Mouse (Mus musculus) mature B cell (primary cell): Measurements from ENCODE around the gene Tsx.

Experiments used
- in situ Hi-C: fragments of 300-500 bp; cut with MboI; formaldehyde crosslinking; loops from 2 replicates; pipeline ENCODE4 v1.14.3; 2019

The Tsx gene

GRCm38 (mm10) chrX:103414167-103414566 lies at the start of gene Tsx:
TSS of gene Tsx (plus strand) at chrX:103414467.
- in situ Hi-C loops = no loop called here

DNA sequence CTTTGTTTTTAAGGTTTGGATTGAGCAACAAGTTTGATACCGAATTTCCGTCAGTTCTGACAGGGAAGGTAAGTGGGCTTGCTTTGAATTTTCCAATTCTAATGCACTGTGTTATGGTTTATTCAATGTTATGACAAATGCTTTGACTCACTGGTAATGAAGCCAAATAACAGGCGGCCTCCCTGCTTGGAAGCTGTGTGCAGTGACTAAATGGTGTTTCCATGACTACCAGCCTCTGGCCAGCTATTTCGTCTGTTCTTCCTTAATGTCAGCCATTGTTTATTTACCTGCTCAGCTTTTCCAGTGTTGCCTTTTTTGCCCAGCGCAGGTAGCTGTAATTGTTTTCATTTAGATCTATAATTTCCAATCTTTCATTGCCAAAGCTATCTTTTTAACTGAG lies 48.1 kb upstream of the Tsx start:
- in situ Hi-C loops = loop anchor here (25.0 kb wide), 1 partner anchor 104 kb away; no protein-coding TSS in a partner anchor

GRCm38 (mm10) chrX:103368650-103369049 lies 45.6 kb upstream of the Tsx start:
- in situ Hi-C loops = loop anchor here (25.0 kb wide), 1 partner anchor 106 kb away; no protein-coding TSS in a partner anchor

DNA sequence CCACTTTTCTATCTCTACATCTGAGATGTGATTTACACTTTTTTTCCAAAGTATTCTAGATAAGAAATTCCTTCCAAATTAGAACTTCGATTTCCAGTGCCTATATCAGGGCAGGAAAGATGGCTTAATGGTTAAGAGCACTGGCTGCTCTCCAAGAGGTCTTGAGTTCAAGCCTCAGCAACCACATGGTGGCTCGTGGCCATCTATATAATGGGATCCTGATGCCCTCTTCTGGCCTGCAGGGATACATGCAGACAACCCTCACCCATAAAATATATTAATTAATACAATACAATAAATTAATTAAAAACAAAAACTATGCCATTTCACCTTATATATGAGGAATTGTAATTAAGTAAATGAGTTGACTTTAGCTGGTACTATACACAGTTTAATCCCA lies 43.0 kb upstream of the Tsx start:
- in situ Hi-C loops = loop anchor here (25.0 kb wide), 1 partner anchor 109 kb away; no protein-coding TSS in a partner anchor

- in situ Hi-C loops = loop anchor here (25.0 kb wide), 1 partner anchor 109 kb away; no protein-coding TSS in a partner anchor
Measured at GRCm38 (mm10) chrX:103371627-103372026, 42.6 kb upstream of the Tsx start.

GRCm38 (mm10) chrX:103374250-103374649 lies 40.0 kb upstream of the Tsx start:
- in situ Hi-C loops = loop anchor here (25.0 kb wide), 1 partner anchor 112 kb away; no protein-coding TSS in a partner anchor

DNA sequence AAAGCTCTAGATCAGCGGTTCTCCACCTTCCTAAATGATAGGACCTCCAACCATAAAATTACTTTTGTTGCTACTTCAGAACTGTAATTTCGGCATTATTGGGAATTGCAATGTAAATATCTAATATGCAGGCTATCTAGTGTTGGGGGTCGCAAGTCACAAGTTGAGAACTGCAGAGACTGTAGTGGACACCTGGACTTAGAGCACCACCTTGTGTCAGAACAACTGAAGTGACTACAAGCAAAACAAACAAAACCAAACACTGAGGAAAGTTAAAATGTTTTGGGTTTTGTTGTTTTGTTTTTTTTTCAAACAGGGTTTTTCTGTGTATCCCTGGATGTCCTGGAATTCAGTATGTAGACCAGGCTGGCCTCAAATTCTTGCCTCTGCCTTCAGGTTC lies 29.7 kb upstream of the Tsx start:
- in situ Hi-C loops = no loop called here

- in situ Hi-C loops = no loop called here
Measured at GRCm38 (mm10) chrX:103388131-103388530, 26.1 kb upstream of the Tsx start.

DNA sequence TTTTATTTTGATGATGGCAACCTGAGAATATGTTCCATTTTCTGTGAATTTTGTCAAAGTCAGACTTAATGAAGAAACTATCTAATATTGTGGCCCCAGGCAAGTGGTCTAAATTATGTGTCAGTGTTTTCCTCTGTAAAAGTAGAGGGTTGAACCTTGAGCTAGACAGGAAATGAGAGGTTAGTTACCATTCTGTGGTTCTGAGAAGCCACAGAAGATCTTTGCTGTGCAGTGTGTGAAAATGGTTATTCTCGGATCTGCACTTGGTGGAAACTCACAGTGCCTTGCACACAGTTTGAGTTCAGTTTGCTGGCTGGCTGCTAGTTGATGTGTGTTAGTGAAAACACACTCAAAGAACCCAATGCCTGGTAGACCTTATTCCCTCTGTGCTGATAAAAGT lies 20.4 kb upstream of the Tsx start:
- in situ Hi-C loops = no loop called here

DNA sequence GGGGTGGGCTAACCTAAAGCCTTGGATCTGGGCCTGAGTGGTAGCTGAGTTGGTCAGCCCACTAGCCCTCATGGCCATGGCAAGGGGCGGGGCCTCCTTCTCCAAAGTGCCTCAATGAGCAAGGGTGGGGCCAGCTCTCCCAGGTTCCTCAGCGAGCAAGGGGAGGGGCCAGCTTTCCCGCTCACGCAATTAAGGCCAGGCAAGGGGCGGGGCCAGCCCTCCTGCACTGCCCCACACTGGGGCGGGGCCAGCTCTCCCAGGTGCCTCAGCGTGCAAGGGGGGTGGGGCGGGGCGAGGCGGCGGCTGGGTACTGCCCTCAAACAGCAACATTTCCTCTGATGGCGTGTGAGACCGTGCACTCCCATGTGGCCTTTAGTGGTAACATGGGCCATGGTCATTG lies 9.2 kb upstream of the Tsx start:
- in situ Hi-C loops = no loop called here

GRCm38 (mm10) chrX:103421710-103422109 lies 7.4 kb downstream of the Tsx start, which contains the start of gene Gm26992:
TSS of gene Gm26992 (plus strand) at chrX:103422010.
- in situ Hi-C loops = no loop called here

DNA sequence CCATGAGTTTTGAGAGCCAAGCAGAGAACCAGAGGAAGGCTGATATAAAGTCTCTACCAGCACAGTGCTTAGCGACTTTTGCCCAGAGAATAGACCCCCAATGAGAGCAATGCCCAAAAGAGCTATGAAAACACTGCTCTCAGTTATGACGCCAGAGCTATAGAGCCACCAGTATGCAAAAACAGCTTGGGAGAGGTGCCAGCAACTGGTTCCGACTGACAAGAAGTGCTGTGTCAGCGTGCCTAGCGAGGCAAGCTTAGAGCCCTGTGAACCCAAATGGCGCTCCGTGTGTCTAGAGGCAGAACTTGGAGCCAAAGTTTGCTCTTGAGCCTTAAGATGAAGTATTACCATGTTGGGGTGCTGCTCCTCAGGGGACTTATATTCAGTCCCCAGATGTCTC lies 13.4 kb downstream of the Tsx start:
- in situ Hi-C loops = no loop called here

- in situ Hi-C loops = no loop called here
Measured at GRCm38 (mm10) chrX:103432293-103432692, 18.0 kb downstream of the Tsx start.

DNA sequence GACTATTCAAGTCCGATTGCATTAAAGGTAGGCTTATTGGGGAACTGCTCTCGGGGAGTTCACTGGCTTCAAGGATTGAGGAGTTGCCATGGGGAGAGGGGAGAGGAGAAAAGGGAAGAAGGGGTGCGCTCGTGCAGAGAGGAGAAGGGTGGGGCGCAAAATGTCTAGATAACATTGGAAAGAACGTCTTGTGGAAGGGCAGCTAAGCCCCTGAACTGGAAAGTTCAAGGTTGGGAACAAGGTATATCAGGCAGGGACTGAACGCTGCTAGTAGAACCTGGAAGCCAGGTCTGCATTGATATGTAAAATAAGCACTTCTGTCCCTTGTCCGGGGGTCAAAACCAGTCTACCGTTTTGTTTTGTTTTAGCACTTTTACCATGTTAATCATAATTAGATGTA lies 23.8 kb downstream of the Tsx start:
- in situ Hi-C loops = no loop called here

DNA sequence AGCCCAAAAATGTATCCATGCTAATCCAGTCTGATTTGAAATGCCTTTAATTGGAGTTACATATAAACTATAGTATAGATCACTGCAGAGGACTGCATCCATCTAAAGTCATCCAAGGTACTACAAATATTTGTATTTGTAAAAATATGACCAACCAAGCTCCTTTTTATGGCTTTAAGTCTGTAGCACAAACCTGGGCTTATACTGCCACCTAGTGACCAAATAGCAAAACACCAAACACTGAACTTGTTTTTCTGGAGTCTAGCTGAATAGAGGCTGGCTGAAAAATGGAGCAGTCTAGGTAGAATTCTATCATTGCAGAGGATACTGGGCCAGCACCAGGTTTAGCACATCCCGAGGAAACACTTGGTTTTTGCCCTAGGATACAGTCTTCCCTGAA lies 26.5 kb downstream of the Tsx start:
- in situ Hi-C loops = loop anchor here (10.0 kb wide), 1 partner anchor 176 kb away; no protein-coding TSS in a partner anchor

GRCm38 (mm10) chrX:103443755-103444154 lies 29.5 kb downstream of the Tsx start:
- in situ Hi-C loops = loop anchor here (10.0 kb wide), 1 partner anchor 179 kb away; no protein-coding TSS in a partner anchor

DNA sequence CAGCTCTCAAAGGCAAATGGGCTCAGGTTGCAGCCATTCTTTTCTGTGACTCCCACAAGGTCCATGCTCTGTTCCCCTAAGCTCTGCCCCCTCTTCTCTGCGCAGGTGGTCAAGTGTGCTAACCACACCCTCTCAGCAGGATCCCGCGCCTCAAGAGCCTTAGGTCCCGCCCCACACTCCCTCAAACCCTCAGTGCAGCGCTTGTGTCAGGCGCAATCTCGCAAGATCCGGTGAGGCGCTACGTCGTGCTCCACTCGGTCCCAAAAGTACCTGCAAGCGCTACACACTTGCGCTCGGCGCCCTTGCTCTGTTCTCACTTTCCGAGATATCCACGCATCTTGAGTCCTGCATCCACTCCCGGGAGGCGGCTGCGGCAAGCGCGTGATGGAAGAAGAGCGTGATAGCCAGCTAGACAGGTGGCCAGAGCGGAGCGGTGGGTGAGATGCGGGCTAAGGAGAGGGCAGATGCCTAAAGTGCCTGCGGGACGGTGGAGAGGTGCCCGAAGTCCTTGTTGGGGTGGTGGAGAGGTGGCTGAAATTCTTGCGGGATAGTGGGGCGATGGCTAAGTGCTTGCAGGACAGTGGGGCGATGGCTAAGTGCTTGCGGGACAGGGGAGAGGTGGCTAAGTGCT lies 33.4 kb downstream of the Tsx start:
- in situ Hi-C loops = loop anchor here (10.0 kb wide), 1 partner anchor 183 kb away; no protein-coding TSS in a partner anchor

DNA sequence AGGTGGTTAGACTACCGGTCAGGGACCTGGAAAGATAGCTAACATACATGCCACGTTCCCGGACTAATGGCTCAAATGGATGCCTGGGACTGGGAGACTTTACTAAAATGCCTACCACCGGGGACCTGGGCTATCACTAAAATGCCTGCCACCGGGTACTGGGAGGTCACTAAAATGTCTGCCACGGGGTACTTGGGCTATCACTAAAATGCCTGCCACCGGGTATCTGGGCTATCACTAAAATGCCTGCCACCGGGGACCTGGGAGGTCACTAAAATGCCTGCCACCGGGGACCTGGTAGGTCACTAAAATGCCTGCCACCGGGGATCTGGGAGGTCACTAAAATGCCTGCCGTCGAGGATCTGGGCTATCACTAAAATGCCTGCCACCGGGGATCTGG lies 34.2 kb downstream of the Tsx start:
- in situ Hi-C loops = loop anchor here (10.0 kb wide), 1 partner anchor 184 kb away; no protein-coding TSS in a partner anchor

DNA sequence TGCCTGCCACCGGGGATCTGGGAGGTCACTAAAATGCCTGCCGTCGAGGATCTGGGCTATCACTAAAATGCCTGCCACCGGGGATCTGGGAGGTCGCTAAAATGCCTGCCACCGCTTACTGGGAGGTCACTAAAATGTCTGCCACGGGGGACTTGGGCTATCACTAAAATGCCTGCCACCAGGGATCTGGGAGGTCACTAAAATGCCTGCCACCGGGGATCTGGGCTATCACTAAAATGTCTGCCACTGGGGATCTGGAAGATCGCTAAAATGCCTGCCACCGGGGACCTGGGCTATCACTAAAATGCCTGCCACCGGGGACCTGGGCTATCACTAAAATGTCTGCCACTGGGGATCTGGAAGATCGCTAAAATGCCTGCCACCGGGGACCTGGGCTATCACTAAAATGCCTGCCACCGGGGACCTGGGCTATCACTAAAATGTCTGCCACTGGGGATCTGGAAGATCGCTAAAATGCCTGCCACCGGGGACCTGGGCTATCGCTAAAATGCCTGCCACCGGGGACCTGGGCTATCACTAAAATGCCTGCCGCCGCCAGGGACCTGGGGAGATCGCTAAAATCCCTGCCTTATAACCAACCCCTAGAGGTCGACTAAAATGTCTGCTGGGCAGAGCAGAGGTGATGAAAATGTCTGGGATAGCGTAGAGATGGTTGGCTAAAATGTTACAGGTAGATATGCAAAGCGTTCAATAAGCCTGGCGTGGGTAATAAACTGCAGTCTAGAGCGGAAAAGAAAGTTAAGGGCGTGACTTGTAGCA lies 34.9 kb downstream of the Tsx start:
- in situ Hi-C loops = loop anchor here (10.0 kb wide), 1 partner anchor 184 kb away; no protein-coding TSS in a partner anchor

DNA sequence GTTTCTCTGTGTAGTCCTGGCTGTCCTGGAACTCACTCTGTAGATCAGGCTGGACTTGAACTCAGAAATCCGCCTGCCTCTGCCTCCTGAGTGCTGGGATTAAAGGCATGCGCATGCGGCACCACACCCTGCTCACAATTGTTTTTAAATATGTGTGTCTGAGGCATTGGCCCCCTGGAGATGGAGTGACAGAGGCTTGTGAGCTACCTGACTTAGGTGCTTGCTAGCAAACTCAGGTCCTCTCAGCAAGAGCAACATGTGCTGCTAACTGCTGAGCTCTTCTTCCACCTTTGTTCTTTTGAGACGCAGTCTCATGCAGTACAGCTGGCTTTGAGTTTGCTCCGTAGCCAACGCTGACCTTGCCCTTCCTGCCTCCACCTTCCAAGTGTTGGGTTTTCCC lies 38.5 kb downstream of the Tsx start:
- in situ Hi-C loops = no loop called here

GRCm38 (mm10) chrX:103460056-103460455 lies 45.8 kb downstream of the Tsx start:
- in situ Hi-C loops = no loop called here

DNA sequence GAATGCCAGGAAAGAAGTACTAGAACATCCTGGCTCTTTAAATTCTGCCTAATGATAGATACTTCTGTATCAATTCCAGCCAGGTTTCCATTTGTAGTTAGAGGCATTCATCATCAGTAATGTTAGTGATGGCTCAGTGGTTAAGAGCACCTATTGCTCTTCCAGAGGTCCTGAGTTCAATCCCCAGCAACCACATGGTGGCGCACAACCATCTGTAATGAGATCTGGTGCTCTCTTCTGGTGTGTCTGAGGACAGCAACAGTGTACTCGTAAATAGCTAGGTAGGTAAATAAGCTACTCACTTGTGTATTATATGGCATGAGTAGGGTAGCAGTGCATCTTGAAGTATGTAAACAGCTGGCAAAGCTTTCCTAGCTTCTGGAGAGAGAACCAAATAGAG lies 54.7 kb downstream of the Tsx start:
- in situ Hi-C loops = no loop called here

DNA sequence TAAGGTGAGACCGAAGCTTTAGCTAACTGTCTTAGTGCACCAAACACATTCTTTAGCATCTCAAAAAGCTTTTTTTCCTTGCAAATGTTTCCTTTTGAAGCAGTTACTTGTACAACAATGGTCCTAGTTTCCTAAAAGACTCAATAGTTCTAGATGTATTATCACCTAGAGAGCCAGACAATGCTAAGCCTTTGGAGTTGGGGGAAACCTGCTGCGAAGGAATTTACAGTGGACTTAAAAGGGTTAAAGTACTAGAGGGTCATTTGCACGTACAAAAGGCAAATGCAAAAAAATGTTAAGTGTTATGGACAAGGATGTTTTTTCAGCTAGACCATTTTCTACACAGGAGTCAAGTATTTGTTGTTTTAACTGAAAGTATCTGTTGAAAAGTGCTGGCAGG lies 58.1 kb downstream of the Tsx start:
- in situ Hi-C loops = no loop called here
